Mouse (Mus musculus): ENCODE measurements around the gene Prn.

- TF ChIP-seq CTCF (IDR thresholded peaks at IDR 0.05; ENCODE audit: control insufficient read depth, insufficient read depth, insufficient replicate concordance, low read depth, low read length) (no peak), POLR2A (IDR thresholded peaks at IDR 0.05; ENCODE audit: control insufficient read depth, low read depth, low read length) (no peak)
These were observed 851 bp upstream of the Prn start for GRCm38 (mm10) chr2:131908906-131909305.
